Mouse (Mus musculus) limb, embryonic 11.5 days (tissue): Measurements from ENCODE around the gene Nipsnap2. TPM values are rescaled to one million over a fixed set of nuclear protein-coding genes. Genes with fewer than 3 reads are reported as not detected.
"Not testable (repeated sequence)": the region's sequence is repeated elsewhere in the genome, so short reads cannot be mapped to it uniquely, and the experiment has no call there.

Experiments used
- ATAC-seq: fragments of 200-750 bp; cut with Nextera tagmentation; 2 replicates; pipeline ENCODE4 v1.8.0; 2017; ENCODE audit warnings: low read depth; ENCODE audit not compliant: insufficient number of reproducible peaks, low FRiP score, low TSS enrichment
- DNase-seq: peaks from one replicate; pipeline ENCODE4 v3.0.0-alpha.2; 2015; ENCODE audit warnings: low spot score
- H3K27ac ChIP-seq: fragments of 300-500 bp; sonication (generic); replicated peaks from 2 replicates; pipeline ENCODE4 v1.5.1; 2014; ENCODE audit warnings: low read depth, mild to moderate bottlenecking, low read length
- H3K27me3 ChIP-seq: fragments of 300-500 bp; sonication (generic); 2 replicates; pipeline ENCODE4 v1.6.1; 2014; ENCODE audit warnings: mild to moderate bottlenecking, low read length, mixed read lengths; ENCODE audit not compliant: control insufficient read depth, insufficient read depth
- H3K36me3 ChIP-seq: fragments of 300-500 bp; sonication (generic); 2 replicates; pipeline ENCODE4 v1.6.1; 2014; ENCODE audit warnings: mild to moderate bottlenecking, low read length, moderate library complexity, mixed read lengths; ENCODE audit not compliant: control insufficient read depth, insufficient read depth
- H3K4me1 ChIP-seq: fragments of 300-500 bp; sonication (generic); 2 replicates; pipeline ENCODE4 v1.6.1; 2014; ENCODE audit warnings: low read length, mixed read lengths; ENCODE audit not compliant: control insufficient read depth, insufficient read depth
- H3K4me2 ChIP-seq: fragments of 300-500 bp; sonication (generic); 2 replicates; pipeline ENCODE4 v1.6.1; 2014; ENCODE audit warnings: low read depth, mild to moderate bottlenecking, moderate library complexity; ENCODE audit not compliant: severe bottlenecking
- H3K4me3 ChIP-seq: fragments of 300-500 bp; sonication (generic); 2 replicates; pipeline ENCODE4 v1.5.1; 2014; ENCODE audit warnings: low read depth, low read length
- H3K9ac ChIP-seq: fragments of 300-500 bp; sonication (generic); 2 replicates; pipeline ENCODE4 v1.6.1; 2014; ENCODE audit warnings: mild to moderate bottlenecking, low read length
- H3K9me3 ChIP-seq: fragments of 300-500 bp; sonication (generic); 2 replicates; pipeline ENCODE4 v1.6.1; 2016; ENCODE audit warnings: low read length; ENCODE audit not compliant: control insufficient read depth
- whole genome bisulfite sequencing: fragments of 180-500 bp; shearing (Covaris S2); extraction: QIAGEN DNeasy Blood & Tissue Kit; methylation state at CpG from one replicate; pipeline ENCODE4 v1.1.7; 2014; 5-methylcytosine and 5-hydroxymethylcytosine counted together
- polyA plus RNA-seq: library from polyadenylated mRNA; unstranded; fragments of >200 nt; fragmentation: Nextera tagmentation; extraction: Ambion mirVana; gene quantifications from 2 replicates; pipeline ENCODE4 v1.2.1, GENCODE M21; 2014

The Nipsnap2 gene
- polyA plus RNA-seq, 1 experiment from 2014 or later = 87.9 TPM

GRCm38 (mm10) chr5:129786161-129786560, 61.3 kb downstream of the Nipsnap2 start:
- H3K9me3 ChIP-seq = no peaks in the 10 kb centered on the region
- H3K27ac ChIP-seq = peak overlapping the region; percentile 95; the same call in 1 of the 2 replicates
- 83% methylated on average over 6 of the region's 6 CpGs for WGBS
- ATAC-seq = no peak
- peak overlapping the region; percentile 62 for H3K4me2 ChIP-seq
- peak overlapping the region; percentile 99 for H3K4me3 ChIP-seq
- peaks cover 17% of the 10 kb centered on the region for H3K36me3 ChIP-seq
- no peak for DNase-seq
- H3K9ac ChIP-seq = peak overlapping the region; percentile 97
- no peaks in the 10 kb centered on the region for H3K27me3 ChIP-seq
- peaks cover 9% of the 10 kb centered on the region; the same call in 1 of the 2 replicates for H3K4me1 ChIP-seq

DNA sequence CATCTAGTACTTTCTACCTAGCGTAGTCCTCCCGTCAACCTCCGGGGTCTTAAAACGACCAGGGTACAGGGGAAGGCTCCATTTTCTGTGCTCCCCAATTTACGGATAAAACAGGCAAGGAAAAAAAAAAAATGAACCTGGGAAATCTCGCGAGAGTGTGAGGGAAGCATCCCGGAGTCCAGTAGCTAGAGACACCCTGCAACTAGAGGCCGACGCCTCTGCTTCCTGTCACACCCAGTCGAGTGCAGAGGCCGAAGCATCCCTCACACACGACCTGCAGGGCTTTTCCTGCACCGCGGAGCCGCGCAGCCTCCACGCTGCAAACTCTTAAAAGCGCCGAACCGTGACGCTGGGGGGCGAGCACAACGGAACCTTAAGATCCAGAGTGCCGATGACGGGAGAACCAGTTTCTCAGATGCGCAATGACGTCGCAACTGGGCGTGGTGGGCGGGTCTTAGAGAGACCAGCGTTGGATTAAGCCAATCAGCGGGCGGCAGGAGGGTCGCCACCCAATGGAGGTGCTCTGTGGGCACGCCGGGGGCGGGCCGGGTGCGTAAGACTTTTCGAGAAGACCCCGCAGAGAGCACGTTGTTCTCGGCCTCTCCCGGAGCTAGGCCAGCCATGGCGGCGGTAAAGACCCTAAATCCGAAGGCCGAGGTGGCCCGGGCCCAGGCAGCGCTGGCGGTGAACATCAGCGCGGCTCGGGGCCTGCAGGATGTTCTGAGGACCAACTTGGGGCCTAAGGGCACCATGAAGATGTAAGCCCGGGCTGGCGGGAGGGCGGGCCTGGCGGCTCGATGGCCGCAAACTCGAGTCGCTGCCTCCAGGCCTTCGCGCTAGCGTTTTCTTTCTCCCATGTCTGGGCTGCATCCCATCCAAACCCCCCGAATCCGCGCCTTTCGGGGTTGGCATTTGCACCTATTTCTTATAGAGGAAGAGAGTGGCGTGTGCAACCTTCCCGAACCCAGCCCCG, 62.2 kb downstream of the Nipsnap2 start, which contains the start of gene Psph:
Psph (minus strand) TSS at position 632 of the 973 bp plus-strand sequence.
- peak; percentile 98 for ATAC-seq
- H3K27ac ChIP-seq = peak within 1 kb of the TSS; percentile 95
- peaks cover 9% of the 10 kb centered on the region; the same call in 1 of the 2 replicates for H3K4me1 ChIP-seq
- under 1% methylated on average over 73 of the region's 73 CpGs for WGBS
- peak; percentile 99 for DNase-seq
- peak within 1 kb of the TSS; percentile 76 for H3K4me2 ChIP-seq
- H3K9ac ChIP-seq = peak within 1 kb of the TSS; percentile 97
- no peaks in the 10 kb centered on the region for H3K27me3 ChIP-seq
- peaks cover 17% of the 10 kb centered on the region for H3K36me3 ChIP-seq
- H3K9me3 ChIP-seq = no peaks in the 10 kb centered on the region
- H3K4me3 ChIP-seq = peak within 1 kb of the TSS; percentile 99

GRCm38 (mm10) chr5:129787818-129788593, 63.1 kb downstream of the Nipsnap2 start:
- no peak for ATAC-seq
- H3K4me1 ChIP-seq = peaks cover 9% of the 10 kb centered on the region; the same call in 1 of the 2 replicates

DNA sequence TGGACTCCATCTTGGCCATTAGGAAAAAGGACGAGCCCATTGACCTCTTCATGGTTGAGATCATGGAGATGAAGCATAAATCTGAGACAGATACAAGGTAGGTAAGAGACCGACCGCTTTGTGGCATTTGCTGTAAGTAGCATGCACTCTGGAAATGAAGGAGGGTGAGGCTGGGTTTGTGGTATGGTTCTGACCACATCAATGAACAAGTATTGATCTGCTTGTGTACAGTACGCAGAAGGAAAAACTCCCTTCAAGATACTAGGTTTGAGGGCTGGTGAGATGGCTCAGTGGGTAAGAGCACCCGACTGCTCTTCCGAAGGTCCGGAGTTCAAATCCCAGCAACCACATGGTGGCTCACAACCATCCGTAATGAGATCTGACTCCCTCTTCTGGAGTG, 65.7 kb downstream of the Nipsnap2 start:
- H3K4me2 ChIP-seq, H3K9ac ChIP-seq, H3K27me3 ChIP-seq, H3K4me1 ChIP-seq, ATAC-seq, DNase-seq, H3K9me3 ChIP-seq, H3K4me3 ChIP-seq, H3K27ac ChIP-seq: not testable (repeated sequence)
- 93% methylated on average over 7 of the region's 8 CpGs for WGBS
- peaks cover 29% of the 10 kb centered on the region for H3K36me3 ChIP-seq

More at GRCm38 (mm10) chr5:129787818-129788593, 63.1 kb downstream of the Nipsnap2 start:
- Histone ChIP-seq H3K9me3 (no peaks in the 10 kb centered on the region), H3K4me3 (peak overlapping the region; percentile 99), H3K27ac (no peak overlapping the region; the same call in 1 of the 2 replicates), H3K36me3 (peaks cover 24% of the 10 kb centered on the region), H3K4me2 (peak overlapping the region; percentile 76), H3K9ac (peak overlapping the region; percentile 97), H3K27me3 (no peaks in the 10 kb centered on the region)
- 12% methylated on average over 11 of the region's 11 CpGs for WGBS
- DNase-seq = no peak

Other genes with a start within 250 kb of the Nipsnap2 start
- gene Sfswap, start 223.8 kb upstream of the Nipsnap2 start, polyA plus RNA-seq = 60.7 and 65.5 TPM in 2 replicates
- gene Mmp17, start 140.9 kb upstream of the Nipsnap2 start, polyA plus RNA-seq = 0.68 and 1.4 TPM in 2 replicates
- gene Zfp11, start 55.0 kb upstream of the Nipsnap2 start, polyA plus RNA-seq = 5.7 and 6.1 TPM in 2 replicates
- not detected in 2 replicates for gene Sept14, start 16.6 kb upstream of the Nipsnap2 start, polyA plus RNA-seq
- gene Mrps17, start 9.6 kb upstream of the Nipsnap2 start, polyA plus RNA-seq = 189 and 194 TPM in 2 replicates
- 29.6 and 31.5 TPM in 2 replicates for gene Psph, start 62.4 kb downstream of the Nipsnap2 start, polyA plus RNA-seq
- gene Sumf2, start 121.9 kb downstream of the Nipsnap2 start, polyA plus RNA-seq = 51.9 and 52.9 TPM in 2 replicates
- 1,116 and 1,187 TPM in 2 replicates for gene Chchd2, start 162.4 kb downstream of the Nipsnap2 start, polyA plus RNA-seq
- 12.2 and 13.5 TPM in 2 replicates for gene Zbed5, start 170.7 kb downstream of the Nipsnap2 start, polyA plus RNA-seq
- gene Phkg1, start 173.5 kb downstream of the Nipsnap2 start, polyA plus RNA-seq = 0.07 and 0.13 TPM in 2 replicates
- gene Nupr1l, start 183.5 kb downstream of the Nipsnap2 start, polyA plus RNA-seq = 4.9 and 5.4 TPM in 2 replicates
- 28.9 and 35.1 TPM in 2 replicates for gene Vkorc1l1, start 216.9 kb downstream of the Nipsnap2 start, polyA plus RNA-seq